Mouse (Mus musculus) liver, postnatal 0 days (tissue): ENCODE measurements around the gene Chrm3.

ENCODE experiments used
- CTCF ChIP-seq: sonication (generic); IDR thresholded peaks from 2 replicates; pipeline ENCODE4 v1.5.1; 2016; ENCODE audit warnings: antibody characterized with exemption, low read depth
- EP300 ChIP-seq: IDR thresholded peaks from 2 replicates; pipeline ENCODE4 v1.6.1; 2016; ENCODE audit warnings: antibody characterized with exemption, low read depth, mild to moderate bottlenecking

DNA sequence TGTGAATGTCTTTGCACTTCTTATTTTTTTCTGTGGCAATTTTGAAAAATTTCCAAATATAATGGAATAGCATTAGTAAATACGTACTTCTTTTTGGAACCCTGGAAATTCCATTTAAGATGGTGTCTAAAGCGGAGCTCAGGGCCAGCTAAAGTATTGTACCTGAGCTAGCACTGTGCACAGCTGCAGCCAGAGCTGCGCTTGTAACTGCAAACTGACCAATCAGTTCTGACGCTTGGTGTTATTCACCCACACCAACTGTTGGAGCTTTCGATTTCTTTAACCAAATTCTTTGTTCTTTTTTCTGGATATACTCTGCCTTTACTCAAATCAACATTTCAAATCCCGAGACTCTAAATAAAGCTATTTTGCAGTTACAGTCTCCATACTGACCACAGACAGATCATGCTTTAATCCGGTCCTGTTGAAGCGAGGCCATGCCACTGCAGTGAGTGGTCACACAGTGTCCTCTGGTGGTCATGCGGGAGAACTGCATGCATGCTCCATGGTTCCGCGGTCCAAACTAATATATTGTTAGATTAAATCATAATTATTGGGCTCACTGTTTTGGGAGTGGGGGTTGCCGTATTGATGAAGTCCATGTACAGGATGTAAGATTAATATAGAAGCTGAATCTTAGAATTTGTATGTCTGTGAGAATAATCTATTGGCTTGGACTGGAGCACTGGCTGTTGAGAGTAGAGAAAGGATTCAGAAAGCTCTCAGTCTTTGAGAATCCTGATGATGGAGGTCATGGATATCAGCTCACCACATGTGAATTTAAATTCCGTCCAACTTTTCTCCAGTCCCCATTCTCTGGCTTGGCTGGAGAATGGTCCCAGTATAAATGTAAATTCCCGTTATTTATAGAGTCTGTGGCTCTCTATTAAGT, 513.9 kb downstream of the Chrm3 start:
- TF ChIP-seq CTCF, result peak; percentile 99
- no peak for TF ChIP-seq EP300
